Mouse (Mus musculus): ENCODE measurements around the gene Ost4.

Ost4 gene

DNA sequence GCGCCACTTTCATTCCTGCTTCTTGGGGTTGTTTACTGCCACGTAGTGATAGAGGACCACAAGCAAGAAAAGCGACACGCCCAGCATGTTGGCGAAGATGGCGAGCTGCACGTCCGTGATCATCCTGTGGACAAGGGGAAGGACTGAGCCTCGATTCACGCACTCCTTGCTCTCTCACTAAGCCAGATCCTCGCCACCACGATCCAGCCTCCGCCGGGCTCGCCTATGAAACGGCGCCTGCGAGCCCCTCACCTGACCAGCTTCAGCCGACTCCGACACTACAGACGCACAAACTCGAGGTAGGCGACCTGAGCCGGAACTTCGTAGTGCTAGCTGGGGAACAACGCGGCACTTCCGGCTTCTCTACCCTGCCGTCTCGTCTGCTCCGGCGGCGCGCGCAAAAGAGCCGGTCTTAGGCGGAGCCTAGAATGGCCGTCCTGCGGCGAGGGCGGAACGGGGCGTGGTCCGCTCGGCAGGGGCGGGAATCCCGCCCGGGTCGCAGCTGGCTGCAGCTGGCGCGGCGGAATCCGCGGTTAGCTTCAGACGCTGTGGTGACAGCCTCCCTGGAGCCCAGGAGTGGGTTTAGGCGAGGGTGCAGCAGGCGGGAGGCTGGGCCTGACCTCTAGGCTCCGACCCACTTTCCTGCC is at the start of gene Ost4:
Gene Ost4, minus strand, starts transcription at position 376 of the 647 bp plus-strand sequence.
- peak; percentile 97 for DNase-seq (ENCODE audit: low spot score)

DNA sequence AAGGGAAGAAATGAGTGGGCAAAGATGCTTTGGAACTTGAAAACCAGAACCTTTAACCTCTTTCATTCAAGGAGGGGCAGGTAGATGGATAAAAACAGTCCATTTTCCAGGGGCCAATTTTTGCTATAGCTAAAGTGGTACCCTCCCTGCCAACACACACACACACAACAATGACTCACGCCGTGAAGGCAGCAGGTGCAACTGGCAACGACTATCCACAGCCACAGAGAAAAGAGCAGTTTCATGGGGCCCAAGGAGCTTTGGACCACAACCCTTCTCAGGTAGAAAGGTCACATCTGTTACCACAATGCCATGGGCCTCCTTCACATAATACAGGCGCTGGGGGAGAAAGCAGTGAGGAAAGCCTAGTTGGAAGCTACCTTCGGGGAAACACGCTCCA is 48.2 kb upstream of the Ost4 start:
- DNase-seq (ENCODE audit: low spot score), result no peak

DNA sequence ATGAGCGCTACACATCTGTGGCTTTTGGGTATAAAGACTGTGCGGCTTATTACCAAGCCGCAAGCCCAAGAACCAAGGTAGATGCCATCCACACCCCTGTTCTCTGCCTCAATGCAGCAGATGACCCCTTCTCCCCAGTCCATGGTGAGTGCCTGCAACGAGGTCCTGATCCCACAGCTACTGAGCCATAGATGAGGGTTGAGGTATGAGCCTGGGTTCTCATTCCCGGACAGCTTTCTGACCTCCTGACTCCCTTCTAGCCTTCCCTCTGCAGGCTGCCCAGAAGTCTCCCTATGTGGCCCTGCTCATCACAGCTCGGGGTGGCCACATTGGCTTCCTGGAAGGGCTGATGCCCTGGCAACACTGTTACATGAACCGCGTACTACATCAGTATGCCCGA is 47.0 kb upstream of the Ost4 start:
- no peak for DNase-seq (ENCODE audit: low spot score)

DNA sequence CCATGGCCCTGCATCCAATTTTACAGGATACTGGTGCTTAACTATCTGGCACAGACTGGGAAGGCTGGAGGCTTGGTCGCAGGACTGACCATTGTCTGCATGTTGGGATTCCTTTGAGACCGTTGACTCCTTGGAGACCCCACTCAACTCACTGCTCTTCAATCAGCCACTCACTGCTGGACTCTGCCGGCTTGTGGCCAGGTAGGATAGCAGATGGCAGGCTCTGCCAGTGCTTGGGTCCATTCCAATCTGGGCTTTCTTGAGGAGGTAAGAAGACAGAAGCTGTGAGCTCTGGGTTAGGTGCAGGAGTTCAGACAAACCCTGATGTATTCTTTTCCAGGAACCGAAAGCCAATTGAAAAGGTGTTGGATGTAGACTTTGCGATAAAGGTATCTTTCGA is 46.5 kb upstream of the Ost4 start:
- no peak for DNase-seq (ENCODE audit: low spot score)

DNA sequence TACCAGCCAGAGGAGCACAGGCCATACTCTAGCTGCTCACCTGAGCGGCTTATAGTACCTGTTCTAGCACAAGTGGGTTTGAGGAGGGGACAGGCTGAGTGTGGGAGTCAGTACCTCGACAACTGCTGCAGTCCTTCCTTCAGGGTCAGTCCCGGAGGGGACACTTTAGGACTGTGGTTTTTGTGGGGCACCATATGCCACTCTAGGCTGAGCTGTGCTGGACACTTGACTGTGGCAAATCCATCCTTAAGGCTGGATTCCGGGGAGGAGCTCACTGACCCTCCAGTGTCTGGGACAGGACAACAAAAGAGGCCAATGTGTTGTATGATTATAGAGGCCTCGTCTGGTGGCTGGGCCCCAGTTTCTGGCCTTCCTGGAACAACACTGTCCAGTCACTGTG is 45.0 kb upstream of the Ost4 start:
- DNase-seq (ENCODE audit: low spot score), result no peak

DNA sequence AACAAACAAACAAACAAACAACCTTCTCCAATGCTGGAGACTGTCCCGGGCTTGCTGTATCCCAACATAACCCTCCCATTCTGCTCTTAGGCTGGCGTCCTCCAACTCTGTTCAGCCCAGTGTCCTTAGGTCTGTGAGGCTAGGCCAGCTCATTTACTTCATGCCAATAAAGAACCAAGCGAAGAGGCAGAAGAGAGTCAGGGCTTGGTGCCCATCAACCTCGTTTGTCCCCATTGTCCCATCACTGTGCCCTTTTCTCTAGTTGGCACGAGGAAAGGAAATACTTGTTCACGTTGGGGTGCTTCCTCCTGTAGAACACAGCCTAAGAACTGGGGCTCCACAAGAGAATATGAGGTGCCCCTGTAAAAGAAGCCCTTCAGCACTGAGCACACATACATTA is 44.1 kb upstream of the Ost4 start:
- DNase-seq (ENCODE audit: low spot score), result no peak

DNA sequence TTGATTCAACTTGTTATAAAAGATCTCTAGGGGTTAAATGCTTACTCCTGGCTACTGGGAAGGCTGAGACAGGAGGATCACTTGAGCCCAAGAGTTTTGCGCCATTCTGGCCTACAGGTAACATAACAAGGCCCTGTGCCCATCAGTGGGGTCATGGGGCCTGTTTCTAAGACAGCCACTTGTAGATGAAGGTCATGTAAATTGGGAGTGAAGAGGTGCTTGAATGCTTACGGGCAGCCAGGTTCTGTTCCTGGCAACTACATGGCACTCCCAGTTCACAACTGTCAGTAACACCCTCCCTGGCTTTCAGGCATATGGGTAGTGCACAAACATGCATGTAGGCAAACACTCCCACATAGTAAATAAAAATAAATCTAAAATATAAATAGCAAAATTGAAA is 43.3 kb upstream of the Ost4 start:
- DNase-seq (ENCODE audit: low spot score), result no peak

DNA sequence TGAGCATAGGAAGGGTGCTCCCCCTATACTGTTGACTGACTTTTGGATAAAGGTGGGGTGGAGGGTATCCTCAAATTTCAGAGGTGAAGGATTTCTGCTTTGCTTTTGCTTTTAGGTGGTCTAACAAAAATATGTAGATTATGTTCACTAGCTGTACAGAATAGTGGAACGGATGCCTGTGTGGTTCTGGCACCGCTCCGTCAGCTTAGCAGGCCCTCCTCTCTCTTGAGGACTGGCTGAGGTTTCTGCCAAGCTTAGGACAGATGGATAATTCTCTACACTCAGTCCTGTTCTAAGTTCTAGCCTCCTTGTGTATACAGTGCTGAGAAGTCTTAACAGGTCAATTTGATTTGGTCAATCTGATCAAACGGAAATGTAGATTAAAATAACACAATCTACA is 42.9 kb upstream of the Ost4 start:
- DNase-seq (ENCODE audit: low spot score), result no peak

DNA sequence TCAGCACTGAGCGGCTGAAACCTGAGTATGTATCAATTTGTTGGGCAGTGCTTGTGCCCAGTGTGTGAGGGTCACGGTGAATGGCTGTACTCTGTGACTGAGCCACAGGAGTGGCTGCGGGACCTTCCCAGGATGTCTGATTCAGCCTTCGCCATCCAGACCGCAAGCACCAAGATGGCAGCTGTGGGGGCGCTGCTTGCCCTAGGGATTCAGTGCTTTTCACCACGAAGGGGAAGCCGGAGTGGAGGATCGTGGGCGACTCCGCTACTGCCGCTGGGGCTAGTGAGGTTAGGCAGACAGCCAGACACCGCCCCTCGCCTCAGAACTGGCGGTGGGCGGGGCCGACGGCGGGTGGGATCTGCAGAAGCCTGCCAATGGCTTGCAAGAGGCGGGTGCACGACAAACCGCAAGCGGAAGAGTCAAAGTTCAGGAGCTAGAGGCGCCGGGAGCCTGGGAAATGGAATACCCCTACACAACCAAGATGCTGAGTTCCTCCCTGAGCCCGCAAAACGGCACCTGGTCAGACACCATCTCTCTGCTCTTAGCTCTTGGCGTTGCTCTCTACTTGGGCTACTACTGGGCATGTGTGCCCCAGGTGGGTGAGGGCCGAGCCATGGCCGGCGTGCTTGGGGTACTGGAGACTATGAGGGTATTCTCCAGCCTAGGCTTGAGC is 42.2 kb upstream of the Ost4 start:
- peak; percentile 93 for DNase-seq (ENCODE audit: low spot score)

DNA sequence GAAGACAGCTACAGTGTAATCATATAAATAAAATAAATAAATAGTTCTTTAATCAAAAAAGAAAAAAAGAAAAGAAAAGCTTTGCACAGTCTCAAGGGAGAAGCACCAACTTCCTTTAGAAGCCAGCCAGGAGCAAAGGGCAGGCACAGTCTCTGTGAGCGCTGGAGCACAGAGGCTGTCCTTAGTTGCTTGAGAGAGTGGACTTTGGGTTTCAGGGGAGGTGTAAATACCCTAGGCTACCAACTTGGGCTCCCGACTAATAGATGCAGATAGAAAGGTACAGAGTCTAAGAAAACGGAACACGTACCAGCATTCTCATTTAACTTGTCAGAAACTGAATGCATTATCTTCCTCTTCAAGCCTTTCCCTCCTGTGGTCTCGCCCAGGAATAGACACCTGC is 41.0 kb upstream of the Ost4 start:
- no peak for DNase-seq (ENCODE audit: low spot score)

DNA sequence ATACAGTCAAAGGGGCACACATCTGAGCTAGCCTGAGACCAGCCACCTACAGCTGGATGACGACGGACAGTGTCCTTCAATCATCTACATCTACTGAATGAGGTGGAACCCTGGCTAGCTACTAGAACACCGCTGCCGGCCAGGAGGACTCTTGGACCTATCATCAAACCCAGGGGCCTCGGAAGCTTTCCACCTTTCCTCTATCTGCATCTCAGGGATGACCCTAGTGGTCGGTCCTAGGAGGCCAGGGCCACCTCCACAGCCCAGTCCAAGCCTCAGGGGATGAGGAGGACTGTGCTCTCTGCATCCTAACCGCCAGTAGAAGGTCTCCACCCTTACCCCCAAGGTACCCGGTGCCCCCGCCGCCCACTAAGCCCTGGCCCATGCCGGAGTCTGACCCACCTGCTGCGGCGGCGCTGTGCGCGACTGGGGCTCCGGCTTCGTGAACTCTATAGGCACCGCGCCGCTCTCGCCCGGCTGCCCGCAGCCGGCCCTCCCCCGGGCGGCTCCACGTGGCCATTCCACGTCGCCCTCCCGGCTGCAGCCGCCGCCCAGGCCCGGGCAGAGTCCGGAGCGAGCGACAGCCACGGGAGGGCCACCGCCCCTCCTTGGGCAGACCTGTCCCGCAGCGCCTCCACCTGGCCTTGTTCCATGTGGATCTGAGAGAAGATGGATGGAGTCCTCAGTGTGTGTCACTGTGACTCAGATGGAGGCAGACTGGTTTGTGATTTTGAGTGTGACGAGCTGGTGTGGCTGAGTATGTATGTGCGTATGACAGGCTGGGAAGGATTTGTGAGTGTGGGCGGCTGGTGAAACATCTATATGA is 37.6 kb upstream of the Ost4 start, which contains the start of gene Cgref1:
Gene Cgref1, minus strand, starts transcription at position 636 of the 826 bp plus-strand sequence.
- DNase-seq (ENCODE audit: low spot score), result peak; percentile 53

DNA sequence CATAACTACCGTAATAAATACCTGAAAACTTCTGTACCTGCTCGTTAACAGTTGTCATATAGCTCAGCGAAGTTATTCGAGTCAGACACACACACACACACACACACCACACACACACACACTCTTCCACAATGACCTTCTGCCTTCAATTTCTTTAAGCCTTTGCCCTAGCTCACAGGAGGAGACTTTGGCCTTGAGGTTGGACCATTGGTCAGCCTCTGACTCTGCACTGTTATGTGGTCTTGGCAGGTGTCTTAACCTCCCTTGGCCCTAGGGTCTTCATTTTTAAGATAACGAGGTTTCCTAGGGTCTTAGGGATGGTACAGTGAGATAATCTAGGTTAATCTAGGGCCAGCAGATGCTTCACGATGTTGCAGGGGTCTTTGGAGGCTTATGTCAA is 36.8 kb upstream of the Ost4 start:
- no peak for DNase-seq (ENCODE audit: low spot score)

DNA sequence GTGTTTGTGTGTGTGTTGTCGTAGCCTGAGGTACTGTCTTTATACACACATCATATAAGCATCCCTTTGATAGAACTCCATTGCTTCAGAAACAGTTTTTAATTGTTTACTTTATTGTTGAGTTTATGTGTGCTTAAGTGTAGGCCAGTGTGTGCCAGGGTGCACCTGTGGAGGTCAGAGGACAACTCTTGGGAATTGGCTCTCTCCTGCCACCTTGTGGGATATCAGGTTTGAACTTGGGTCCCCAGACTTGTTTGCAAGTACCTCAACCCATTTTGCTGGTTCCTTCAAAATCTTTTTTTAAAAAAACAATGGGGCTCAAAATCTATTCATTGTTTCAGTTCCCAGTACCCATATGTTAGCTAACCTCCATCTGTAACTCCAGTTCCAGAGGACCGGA is 35.4 kb upstream of the Ost4 start:
- no peak for DNase-seq (ENCODE audit: low spot score)

DNA sequence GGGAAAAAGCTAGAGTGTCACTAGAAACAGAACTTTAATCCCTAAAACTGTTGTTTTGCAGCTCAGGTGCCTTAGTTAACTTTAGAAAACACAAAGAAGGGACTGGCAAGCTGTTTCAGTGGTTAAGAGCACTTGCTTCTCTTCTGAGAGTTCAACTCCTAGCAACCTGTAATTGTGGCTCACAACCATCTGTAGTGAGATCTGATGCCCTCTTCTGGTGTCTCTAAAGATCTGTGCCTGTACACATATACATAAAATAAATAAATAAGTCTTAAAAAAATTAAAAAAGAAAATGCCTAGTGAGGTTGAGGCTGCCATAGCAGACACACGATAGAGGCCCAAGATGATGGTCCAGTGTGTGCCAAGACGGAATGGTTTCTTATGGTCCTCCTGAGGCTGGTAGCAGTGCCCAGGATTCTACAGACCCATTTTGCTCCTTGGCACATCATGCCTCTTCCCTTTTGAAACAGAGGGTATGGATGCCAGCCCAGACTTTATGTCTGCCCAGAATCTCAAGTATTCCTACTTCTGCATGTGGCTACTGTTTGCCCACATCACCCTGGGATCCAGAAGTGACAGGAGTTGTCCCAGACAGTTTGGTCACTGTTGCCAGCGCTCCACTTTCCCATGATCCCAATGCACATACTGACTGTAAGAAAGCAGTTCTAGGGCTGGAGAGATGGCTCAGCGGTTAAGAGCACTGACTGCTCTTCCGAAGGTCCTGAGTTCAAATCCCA is 27.3 kb upstream of the Ost4 start:
- DNase-seq (ENCODE audit: low spot score), result no peak

DNA sequence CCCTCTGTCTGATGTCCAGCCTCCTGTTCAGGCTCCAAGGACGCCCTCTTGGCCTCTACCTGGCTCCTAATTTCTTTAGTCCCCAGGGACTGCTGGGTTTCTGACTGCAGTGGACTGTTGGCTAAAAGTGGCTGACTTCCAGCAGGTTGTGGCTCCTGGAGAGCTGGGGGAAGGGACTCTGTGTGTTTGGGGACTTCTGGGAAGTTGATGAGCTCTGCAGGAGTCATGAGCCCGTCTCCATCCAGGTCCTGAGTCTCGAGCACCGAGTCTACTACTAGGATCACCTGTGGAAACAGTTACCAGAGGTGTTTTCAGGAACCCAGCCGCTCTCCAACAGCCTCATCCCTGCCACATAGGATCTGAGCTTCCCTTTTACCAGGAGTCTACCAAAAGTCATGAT is 26.1 kb upstream of the Ost4 start:
- no peak for DNase-seq (ENCODE audit: low spot score)

DNA sequence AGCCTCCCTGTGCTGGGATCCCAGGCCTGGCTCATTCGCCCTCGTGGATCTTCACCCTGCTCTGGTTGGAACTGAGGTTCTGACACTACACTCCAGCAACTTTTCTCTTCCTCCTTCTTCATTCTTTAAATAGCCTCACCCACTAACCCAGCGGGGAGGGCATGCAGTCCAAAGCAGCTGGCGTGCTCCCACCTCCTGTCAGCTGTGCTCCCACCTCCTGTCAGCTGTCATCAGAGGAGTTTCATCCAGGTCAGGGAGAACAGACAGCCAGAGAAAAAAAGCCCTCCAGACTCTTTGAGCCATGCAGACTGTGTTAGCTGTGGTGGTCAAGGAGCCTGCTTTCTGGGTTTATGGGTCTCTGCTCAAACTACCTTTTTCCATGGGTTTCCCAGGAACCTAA is 23.8 kb upstream of the Ost4 start:
- DNase-seq (ENCODE audit: low spot score), result no peak

DNA sequence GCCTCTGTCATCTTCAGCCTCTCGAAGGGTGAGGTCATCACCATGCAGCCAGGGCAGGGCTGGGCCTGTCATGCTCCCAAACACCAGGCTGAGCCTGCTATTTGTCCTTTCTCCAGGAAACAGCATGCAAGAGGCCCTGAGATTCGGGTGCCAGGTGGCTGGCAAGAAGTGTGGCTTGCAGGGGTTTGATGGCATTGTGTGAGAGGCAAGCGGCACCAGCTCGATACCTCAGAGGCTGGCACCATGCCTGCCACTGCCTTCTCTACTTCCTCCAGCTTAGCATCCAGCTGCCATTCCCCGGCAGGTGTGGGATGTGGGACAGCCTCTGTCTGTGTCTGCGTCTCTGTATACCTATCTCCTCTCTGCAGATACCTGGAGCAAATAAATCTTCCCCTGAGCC is 23.3 kb upstream of the Ost4 start:
- DNase-seq (ENCODE audit: low spot score), result no peak

DNA sequence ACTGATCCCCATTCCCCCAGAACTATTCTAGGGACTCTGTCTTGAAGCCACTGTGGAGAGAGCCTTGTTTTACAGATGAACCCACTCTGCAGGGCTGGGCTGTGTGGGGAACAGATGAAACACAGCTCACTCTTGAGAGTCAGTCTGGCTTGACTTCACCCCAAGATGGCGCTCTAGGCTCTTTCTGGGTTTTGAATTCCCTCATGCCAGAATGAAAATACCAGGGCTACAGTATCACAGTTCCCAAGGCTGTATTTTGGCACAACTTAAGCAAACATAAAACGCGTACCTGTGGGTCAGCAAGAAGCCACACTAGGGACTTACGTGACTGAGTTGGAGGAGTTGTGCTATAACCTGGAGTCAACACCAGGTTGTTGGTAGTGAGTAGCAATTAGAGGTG is 22.5 kb upstream of the Ost4 start:
- peak; percentile 81 for DNase-seq (ENCODE audit: low spot score)

DNA sequence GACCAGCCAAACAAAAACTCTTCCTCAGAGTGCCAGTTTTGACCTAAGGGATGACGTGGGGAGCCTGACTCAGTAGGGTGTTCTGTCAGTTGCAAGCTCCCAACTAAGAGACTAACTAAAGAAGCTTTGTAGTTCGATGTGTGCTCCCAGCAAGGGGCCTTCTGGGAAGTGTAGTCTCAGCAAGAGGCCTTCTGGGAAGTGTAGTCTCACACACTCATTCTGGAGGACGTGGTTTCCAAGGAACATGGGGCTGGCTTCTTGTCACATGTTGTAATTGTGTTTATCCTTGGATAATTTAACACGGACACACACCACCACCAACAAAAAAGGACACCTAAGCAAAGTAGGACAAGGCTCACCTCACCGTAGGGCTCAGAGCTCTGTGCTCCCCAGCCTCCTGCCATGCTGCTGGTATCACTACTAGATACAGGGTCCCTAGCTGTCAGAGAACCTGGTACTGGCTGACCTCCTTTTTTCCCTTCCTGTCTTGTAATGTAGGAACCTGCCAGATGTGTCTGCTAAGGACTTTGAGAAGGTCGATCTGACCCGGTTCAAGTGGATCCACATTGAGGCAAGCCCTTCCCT is 20.4 kb upstream of the Ost4 start:
- peak; percentile 43 for DNase-seq (ENCODE audit: low spot score)

DNA sequence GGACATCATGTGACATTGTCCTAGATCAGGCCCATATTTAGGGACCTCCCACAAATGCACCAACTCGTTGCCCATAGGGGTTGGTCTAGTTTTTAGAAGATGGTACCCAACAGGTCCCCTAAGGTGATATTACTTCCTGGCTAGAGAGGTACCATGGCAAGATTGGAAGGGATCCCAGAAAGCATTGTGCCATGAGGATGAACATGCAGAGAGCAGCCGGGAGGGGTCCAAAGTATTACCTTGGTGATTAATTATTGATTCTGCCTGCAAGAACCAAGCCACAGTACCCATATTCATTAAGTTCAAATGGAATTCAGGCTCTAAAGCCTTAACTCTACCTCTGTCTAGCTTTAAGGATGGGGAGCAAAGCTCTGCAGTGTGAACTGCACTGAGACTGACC is 18.5 kb upstream of the Ost4 start:
- DNase-seq (ENCODE audit: low spot score), result no peak

DNA sequence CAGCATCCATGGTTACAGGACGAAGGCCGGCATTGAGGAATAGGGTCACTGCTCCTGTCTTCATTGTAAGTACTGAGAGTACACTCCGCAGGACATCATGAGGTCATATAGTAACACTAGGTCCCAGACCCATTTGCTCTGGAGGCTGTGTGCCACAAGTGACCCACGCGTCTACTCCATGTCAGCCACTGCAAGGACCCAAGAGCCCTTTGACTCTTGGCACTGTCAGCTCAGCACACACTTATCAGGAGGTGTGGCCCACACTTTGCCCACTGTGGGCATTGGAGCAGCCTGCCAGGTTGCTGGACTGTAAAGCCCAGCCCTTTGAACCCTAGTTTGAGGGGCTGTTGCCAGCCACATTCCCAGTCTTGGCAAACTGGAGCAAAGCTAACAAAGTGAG is 17.6 kb upstream of the Ost4 start:
- peak; percentile 39 for DNase-seq (ENCODE audit: low spot score)

DNA sequence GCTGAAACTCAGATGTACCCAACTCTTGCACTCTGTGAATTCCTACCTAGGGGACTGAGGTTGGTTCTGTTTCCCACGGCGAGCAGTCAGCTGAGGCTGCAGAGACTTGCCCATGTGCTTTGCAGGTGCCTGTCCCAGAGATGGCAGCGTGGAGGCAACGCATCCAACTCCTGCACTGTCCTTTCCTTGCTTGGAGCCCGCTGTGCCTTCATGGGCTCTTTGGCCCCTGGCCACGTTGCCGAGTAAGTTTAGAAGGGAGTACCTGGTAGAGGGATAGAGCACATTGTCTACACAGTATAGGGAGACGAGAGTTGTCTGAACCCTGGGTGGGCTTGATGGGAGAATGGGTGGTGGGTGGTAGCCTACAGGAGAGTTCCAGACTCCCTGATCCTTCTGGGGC is 17.0 kb upstream of the Ost4 start:
- no peak for DNase-seq (ENCODE audit: low spot score)
